In genomic region chr19:46307781-46308180, GRCm38 (mm10) we compare ENCODE assay signal across 18 mouse cellular contexts. TPM values are rescaled to one million over a fixed set of nuclear protein-coding genes. Genes with fewer than 3 reads are reported as not detected.
DNase-seq lines count a peak whose midpoint lies in the region; ATAC-seq and TF ChIP-seq lines count a peak whose summit lies in the region.
"Had no signal": no experiment of that assay in that cellular context is flagged by ENCODE, and none has a peak within 500 bp of the region (broad histone marks: within the 10 kb centered on the region; RNA-seq: fewer than 3 reads in every experiment).

No protein-coding gene starts in this region.

- no peak overlapping the region for H3K4me2 ChIP-seq in stomach, embryonic 14.5 days (replicated peaks; ENCODE audit: low read depth, low read length)
- H3K4me2 ChIP-seq in stomach, postnatal 0 days (replicated peaks; ENCODE audit: low read depth), result no peak overlapping the region
- H3K4me2 ChIP-seq in forebrain, embryonic 13.5 days, result no peak overlapping the region

- peak; percentile 37 for DNase-seq in cerebellum, adult 11-12 months
- no peak for DNase-seq in cerebellum, adult 2 months
- peak; percentile 11 for DNase-seq in kidney, postnatal 10 days
- DNase-seq in kidney, adult 8-10 months, result no peak
- no peak for DNase-seq in stomach, postnatal 0 days (ENCODE audit: low spot score)
- DNase-seq in cerebellum, postnatal 25 days, result peak; percentile 10 to 15
- DNase-seq: adrenal gland, postnatal 36 days; heart, adult 18-20 months; kidney, adult 2 months; midbrain, embryonic 14.5 days; right cerebral cortex, adult 18-20 months had no signal

- H3K4me1 ChIP-seq in cerebellum, adult 2 months (ENCODE audit: control insufficient read depth, insufficient read depth, low read length), result peaks cover 8% of the 10 kb centered on the region; the same call in 1 of the 2 replicates
- H3K4me1 ChIP-seq in stomach, embryonic 14.5 days (ENCODE audit: control insufficient read depth, insufficient read depth, low read length), result peaks cover 18% of the 10 kb centered on the region; the same call in 1 of the 2 replicates
- no peaks in the 10 kb centered on the region; the same call in 1 of the 2 replicates for H3K4me1 ChIP-seq in stomach, postnatal 0 days (replicated peaks; ENCODE audit: control insufficient read depth, insufficient read depth)
- H3K4me1 ChIP-seq in forebrain, embryonic 13.5 days, result peaks cover 28% of the 10 kb centered on the region

- H3K9me3 ChIP-seq in stomach, embryonic 14.5 days (ENCODE audit: control insufficient read depth, low read depth, low read length), result no peaks in the 10 kb centered on the region
- H3K9me3 ChIP-seq in stomach, postnatal 0 days (ENCODE audit: control insufficient read depth, low read length), result no peaks in the 10 kb centered on the region
- H3K9me3 ChIP-seq in forebrain, embryonic 13.5 days (replicated peaks), result no peaks in the 10 kb centered on the region
- H3K9me3 ChIP-seq: embryonic facial prominence, embryonic 15.5 days; forebrain, embryonic 10.5 days had no signal

- H3K27ac ChIP-seq in cerebellum, adult 2 months (ENCODE audit: insufficient read depth, low read length), result no peak overlapping the region
- H3K27ac ChIP-seq in stomach, embryonic 14.5 days (ENCODE audit: low read length), result no peak overlapping the region
- H3K27ac ChIP-seq in stomach, postnatal 0 days (replicated peaks), result no peak overlapping the region
- H3K27ac ChIP-seq in forebrain, embryonic 13.5 days, result no peak overlapping the region
- H3K27ac ChIP-seq: embryonic facial prominence, embryonic 15.5 days; forebrain, embryonic 10.5 days had no signal

- no peak for TF ChIP-seq POLR2A in cerebellum, adult 2 months (IDR thresholded peaks at IDR 0.05; ENCODE audit: borderline replicate concordance, insufficient read depth, low read length)

- no peak for TF ChIP-seq EP300 in stomach, postnatal 0 days (optimal IDR thresholded peaks at IDR 0.05)

- ATAC-seq in stomach, embryonic 14.5 days (ENCODE audit: insufficient number of reproducible peaks, insufficient read depth, low FRiP score, low read depth), result no peak
- no peak for ATAC-seq in stomach, postnatal 0 days (ENCODE audit: low FRiP score, low TSS enrichment)
- ATAC-seq in forebrain, embryonic 13.5 days, result no peak
- ATAC-seq: activated CD4-positive, CD25-positive, alpha-beta regulatory T cell, adult 4 months; Patski had no signal

- H3K4me3 ChIP-seq in cerebellum, adult 2 months (replicated peaks; ENCODE audit: insufficient read depth, low read depth, low read length), result no peak overlapping the region
- H3K4me3 ChIP-seq in stomach, embryonic 14.5 days (ENCODE audit: low read depth, low read length), result no peak overlapping the region
- no peak overlapping the region for H3K4me3 ChIP-seq in stomach, postnatal 0 days (ENCODE audit: low read depth, low read length)
- H3K4me3 ChIP-seq in forebrain, embryonic 13.5 days, result no peak overlapping the region
- H3K4me3 ChIP-seq: myocyte had no signal

- peaks cover 36% of the 10 kb centered on the region for H3K36me3 ChIP-seq in stomach, embryonic 14.5 days (ENCODE audit: control insufficient read depth, insufficient read depth, low read length)
- peaks cover 27% of the 10 kb centered on the region for H3K36me3 ChIP-seq in stomach, postnatal 0 days (ENCODE audit: control insufficient read depth, insufficient read depth, low read length)
- peaks cover 17% of the 10 kb centered on the region; the same call in 1 of the 2 replicates for H3K36me3 ChIP-seq in forebrain, embryonic 13.5 days (ENCODE audit: poor library complexity, severe bottlenecking)

- no peak for TF ChIP-seq CTCF in cerebellum, adult 2 months (IDR thresholded peaks at IDR 0.05; ENCODE audit: borderline replicate concordance, insufficient read depth, low read depth, low read length)
- no peak for TF ChIP-seq CTCF in stomach, postnatal 0 days (IDR thresholded peaks at IDR 0.05; ENCODE audit: low read depth)

- 0 out of 2 replicates have a peak overlapping the region, but pooled peaks have one; percentile 10 for H3K9ac ChIP-seq in stomach, embryonic 14.5 days (replicated peaks; ENCODE audit: low read depth, low read length)
- no peak overlapping the region for H3K9ac ChIP-seq in stomach, postnatal 0 days (ENCODE audit: low read length)
- H3K9ac ChIP-seq in forebrain, embryonic 13.5 days, result no peak overlapping the region
- H3K9ac ChIP-seq: embryonic facial prominence, embryonic 15.5 days had no signal

- no peaks in the 10 kb centered on the region; the same call in 1 of the 2 replicates for H3K27me3 ChIP-seq in cerebellum, adult 2 months (ENCODE audit: control insufficient read depth, insufficient read depth, low read length)
- no peaks in the 10 kb centered on the region for H3K27me3 ChIP-seq in stomach, embryonic 14.5 days (ENCODE audit: control insufficient read depth, insufficient read depth, low read length)
- no peaks in the 10 kb centered on the region for H3K27me3 ChIP-seq in stomach, postnatal 0 days (ENCODE audit: control insufficient read depth, insufficient read depth, low read length)
- H3K27me3 ChIP-seq in forebrain, embryonic 13.5 days, result peaks cover 46% of the 10 kb centered on the region
- H3K27me3 ChIP-seq: Patski had no signal

- 92% methylated on average over 16 of the region's 16 CpGs for WGBS in cerebellum, adult 2 months
- WGBS in stomach, embryonic 14.5 days, result 80% methylated on average over 16 of the region's 16 CpGs
- 89% methylated on average over 16 of the region's 16 CpGs for WGBS in stomach, postnatal 0 days
- WGBS in forebrain, embryonic 13.5 days, result 76% methylated on average over 16 of the region's 16 CpGs

RNA-seq across cellular contexts. Expression of gene Nfkb2, which starts 3.7 kb away (rescaled TPM):
- polyA plus RNA-seq in cerebellum, adult 2 months (2012; rRNA removed), result 4.2 TPM in 2 replicates
- 8.0 and 10.1 TPM in 2 replicates for polyA plus RNA-seq in stomach, embryonic 14.5 days (2014; fragmentation: Nextera tagmentation; extraction: Ambion mirVana)
- 11.4 and 11.6 TPM in 2 replicates for polyA plus RNA-seq in stomach, postnatal 0 days (2015; fragmentation: Nextera tagmentation; extraction: Ambion mirVana)
- 1.1 and 1.5 TPM in 2 replicates for polyA plus RNA-seq in forebrain, embryonic 13.5 days (2015; fragmentation: Nextera tagmentation; extraction: Ambion mirVana)

RNA-seq across cellular contexts. Expression of gene Psd, which starts 19.2 kb away (rescaled TPM):
- polyA plus RNA-seq in cerebellum, adult 2 months (2012; rRNA removed), result 194 and 207 TPM in 2 replicates
- polyA plus RNA-seq in stomach, embryonic 14.5 days (2014; fragmentation: Nextera tagmentation; extraction: Ambion mirVana), result 41.9 and 44.3 TPM in 2 replicates
- 44.9 and 59.2 TPM in 2 replicates for polyA plus RNA-seq in stomach, postnatal 0 days (2015; fragmentation: Nextera tagmentation; extraction: Ambion mirVana)
- polyA plus RNA-seq in forebrain, embryonic 13.5 days (2015; fragmentation: Nextera tagmentation; extraction: Ambion mirVana), result 31.0 and 34.8 TPM in 2 replicates

RNA-seq across cellular contexts. Expression of gene Fbxl15, which starts 20.2 kb away (rescaled TPM):
- polyA plus RNA-seq in cerebellum, adult 2 months (2012; rRNA removed), result 38.8 and 41.7 TPM in 2 replicates
- polyA plus RNA-seq in stomach, embryonic 14.5 days (2014; fragmentation: Nextera tagmentation; extraction: Ambion mirVana), result 13.7 and 16.1 TPM in 2 replicates
- 13.2 and 14.8 TPM in 2 replicates for polyA plus RNA-seq in stomach, postnatal 0 days (2015; fragmentation: Nextera tagmentation; extraction: Ambion mirVana)
- 30.8 and 32.8 TPM in 2 replicates for polyA plus RNA-seq in forebrain, embryonic 13.5 days (2015; fragmentation: Nextera tagmentation; extraction: Ambion mirVana)

RNA-seq across cellular contexts. Expression of gene Cuedc2, which starts 30.7 kb away (rescaled TPM):
- polyA plus RNA-seq in cerebellum, adult 2 months (2012; rRNA removed), result 258 and 262 TPM in 2 replicates
- polyA plus RNA-seq in stomach, embryonic 14.5 days (2014; fragmentation: Nextera tagmentation; extraction: Ambion mirVana), result 151 and 169 TPM in 2 replicates
- polyA plus RNA-seq in stomach, postnatal 0 days (2015; fragmentation: Nextera tagmentation; extraction: Ambion mirVana), result 75.3 and 77.5 TPM in 2 replicates
- polyA plus RNA-seq in forebrain, embryonic 13.5 days (2015; fragmentation: Nextera tagmentation; extraction: Ambion mirVana), result 304 and 309 TPM in 2 replicates

RNA-seq across cellular contexts. Expression of gene Mfsd13a, which starts 33.1 kb away (rescaled TPM):
- polyA plus RNA-seq in cerebellum, adult 2 months (2012; rRNA removed), result 32.3 and 32.9 TPM in 2 replicates
- 10.8 and 11.4 TPM in 2 replicates for polyA plus RNA-seq in stomach, embryonic 14.5 days (2014; fragmentation: Nextera tagmentation; extraction: Ambion mirVana)
- polyA plus RNA-seq in stomach, postnatal 0 days (2015; fragmentation: Nextera tagmentation; extraction: Ambion mirVana), result 5.3 and 7.7 TPM in 2 replicates
- polyA plus RNA-seq in forebrain, embryonic 13.5 days (2015; fragmentation: Nextera tagmentation; extraction: Ambion mirVana), result 7.6 and 7.8 TPM in 2 replicates

Comparison
In these comparisons a context has a peak if more than half of its experiments do, and no peak if none do; other contexts are left out.
1. DNase-seq: peak in cerebellum, adult 11-12 months (single experiment), kidney, postnatal 10 days (single experiment) and cerebellum, postnatal 25 days (2 of 2); none in cerebellum, adult 2 months (0 of 2), kidney, adult 8-10 months (0 of 2) and stomach, postnatal 0 days (single experiment).